Mouse (Mus musculus) E14TG2a.4 (cell line): Measurements from ENCODE around the gene Cdca7l.

Source experiments
- CTCF ChIP-seq: conservative IDR thresholded peaks from 2 replicates; pipeline ENCODE4 v1.5.1; 2014; ENCODE audit warnings: low read length
- POU5F1 ChIP-seq: IDR thresholded peaks from 2 replicates; pipeline ENCODE4 v1.6.1; 2014; ENCODE audit warnings: low read length, borderline replicate concordance

DNA sequence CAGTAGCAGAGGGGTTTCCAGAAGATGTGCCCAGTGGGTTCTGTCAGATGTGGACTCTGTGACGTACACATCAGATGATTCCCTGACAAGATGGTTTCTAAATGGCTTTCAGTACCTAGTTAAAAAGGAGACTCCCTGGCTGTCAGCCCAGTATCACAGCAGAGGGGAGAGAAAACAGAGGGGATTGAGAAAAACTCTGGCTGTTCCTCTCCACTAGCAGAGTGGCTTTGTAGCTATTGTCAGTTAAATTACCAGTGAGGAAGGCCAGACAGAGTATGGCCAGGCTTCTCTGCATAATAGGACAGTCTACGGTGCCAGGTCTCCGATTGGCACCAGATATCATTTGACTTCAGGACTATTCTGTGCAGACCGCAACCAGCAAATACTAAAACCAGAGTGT lies 8.8 kb upstream of the Cdca7l start:
- no peak for TF ChIP-seq CTCF
- TF ChIP-seq POU5F1 = no peak
